Mouse (Mus musculus) cerebellum, adult 2 months (tissue): Measurements from ENCODE around the gene Mgea5.

Experiments used
- CTCF ChIP-seq: fragments of 200-500 bp; IDR thresholded peaks from 2 replicates; pipeline ENCODE4 v1.5.1; 2011; ENCODE audit warnings: low read depth, mild to moderate bottlenecking, control low read depth, low read length, moderate library complexity, borderline replicate concordance; ENCODE audit not compliant: insufficient read depth
- POLR2A ChIP-seq: fragments of 200-500 bp; IDR thresholded peaks from 2 replicates; pipeline ENCODE4 v1.6.1; 2011; ENCODE audit warnings: low read length, control low read depth, borderline replicate concordance; ENCODE audit not compliant: insufficient read depth

GRCm38 (mm10) chr19:45742984-45743575, 40.6 kb downstream of the Mgea5 start:
- TF ChIP-seq CTCF (no peak), POLR2A (no peak)
